Mouse (Mus musculus): Measurements from ENCODE around the gene Met.

DNA sequence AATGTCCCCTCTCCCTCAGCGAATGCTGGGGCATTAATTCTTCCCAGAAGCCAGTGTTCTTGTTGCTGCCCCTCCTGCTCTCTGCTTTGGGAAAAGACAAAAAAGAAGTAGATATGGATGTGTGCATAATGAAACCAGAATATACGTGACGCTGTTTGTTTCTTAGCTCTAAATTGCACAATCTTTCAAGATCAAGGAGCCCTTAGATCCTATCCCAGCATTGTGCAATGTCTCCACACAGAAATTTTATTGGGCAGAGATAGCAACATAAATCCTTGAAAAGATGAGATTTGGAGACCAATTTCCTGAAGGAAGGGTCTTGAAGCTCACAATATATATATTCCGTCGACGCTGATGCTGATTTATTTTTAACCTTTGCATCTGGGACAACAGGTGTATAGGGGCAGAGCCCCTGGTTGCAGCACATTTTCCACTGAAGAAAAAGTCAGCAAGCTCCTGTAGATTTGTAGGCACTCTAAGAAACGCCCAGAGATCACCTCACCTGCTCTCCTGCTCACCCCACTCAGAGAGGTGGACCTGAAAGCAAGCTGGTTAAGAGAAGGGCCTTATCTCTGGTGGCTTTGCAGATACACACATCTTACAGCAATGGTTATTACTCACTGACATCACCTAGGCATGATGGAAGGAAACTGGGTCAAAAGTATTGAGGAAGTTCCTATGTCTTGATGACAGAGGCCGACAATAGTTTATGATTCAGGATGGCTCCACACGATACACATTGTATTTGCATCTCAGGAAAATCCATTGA lies 45.2 kb downstream of the Met start:
- TF ChIP-seq CTCF (IDR thresholded peaks at IDR 0.05), result no peak
- no peak for TF ChIP-seq EP300 (IDR thresholded peaks at IDR 0.05)

Measured in lung, postnatal 0 days (tissue).